Mouse (Mus musculus) gonadal fat pad, adult 2 months (tissue): ENCODE measurements around the gene Kdelc2. TPM values are rescaled to one million over a fixed set of nuclear protein-coding genes. Genes with fewer than 3 reads are reported as not detected.

Experiments
- polyA plus RNA-seq: library from polyadenylated mRNA; depleted of rRNA; stranded (reverse); fragments of >200 nt; gene quantifications from 2 replicates; pipeline ENCODE4 v1.2.3, GENCODE M21; 2012; rRNA removed

Kdelc2 gene
- polyA plus RNA-seq, 1 experiment = 5.8 TPM

Other genes starting within 250 kb of the Kdelc2 start
- gene Ddx10, start 136.0 kb upstream of the Kdelc2 start, polyA plus RNA-seq = 2.3 and 2.6 TPM in 2 replicates
- gene Exph5, start 82.4 kb upstream of the Kdelc2 start, polyA plus RNA-seq = 0.92 and 1.7 TPM in 2 replicates
- 0.18 and 0.28 TPM in 2 replicates for gene 4930550C14Rik, start 18.3 kb downstream of the Kdelc2 start, polyA plus RNA-seq
- 2.2 and 3.2 TPM in 2 replicates for gene Atm, start 152.7 kb downstream of the Kdelc2 start, polyA plus RNA-seq
- gene Npat, start 153.0 kb downstream of the Kdelc2 start, polyA plus RNA-seq = 2.9 and 6.2 TPM in 2 replicates
- 44.8 and 49.2 TPM in 2 replicates for gene Acat1, start 226.4 kb downstream of the Kdelc2 start, polyA plus RNA-seq